In genomic region chr15:103338829-103339165, GRCm38 (mm10) we compare ENCODE assay signal across 8 mouse cellular contexts. TPM values are rescaled to one million over a fixed set of nuclear protein-coding genes. Genes with fewer than 3 reads are reported as not detected.
DNase-seq lines count a peak whose midpoint lies in the region; ATAC-seq and TF ChIP-seq lines count a peak whose summit lies in the region.

No protein-coding gene starts in this region.

- peak overlapping the region; percentile 64 for H3K4me3 ChIP-seq in heart, embryonic 16.5 days (ENCODE audit: low read length)
- H3K4me3 ChIP-seq in bone marrow macrophage, adult 2 months (ENCODE audit: insufficient read depth, low read length) = 0 out of 2 replicates have a peak overlapping the region, but pooled peaks have one; percentile 67
- peak overlapping the region; percentile 50 for H3K4me3 ChIP-seq in hindbrain, embryonic 11.5 days (ENCODE audit: low read depth, low read length)
- peak overlapping the region; percentile 64 for H3K4me3 ChIP-seq in midbrain, embryonic 10.5 days

- no peak for TF ChIP-seq CTCF in bone marrow macrophage, adult 2 months (IDR thresholded peaks at IDR 0.05; ENCODE audit: low read depth, low read length)

- no peak for TF ChIP-seq POLR2A in bone marrow macrophage, adult 2 months (IDR thresholded peaks at IDR 0.05; ENCODE audit: borderline replicate concordance, low read depth, low read length)

- no peak overlapping the region for H3K9ac ChIP-seq in heart, embryonic 16.5 days (ENCODE audit: low read length)
- H3K9ac ChIP-seq in hindbrain, embryonic 11.5 days (ENCODE audit: low read depth, low read length) = no peak overlapping the region

- peaks cover 38% of the 10 kb centered on the region for H3K27me3 ChIP-seq in heart, embryonic 16.5 days (ENCODE audit: control insufficient read depth, insufficient read depth, low read length)
- peaks cover 9% of the 10 kb centered on the region for H3K27me3 ChIP-seq in hindbrain, embryonic 11.5 days (ENCODE audit: control insufficient read depth, insufficient read depth, low read length)
- H3K27me3 ChIP-seq in midbrain, embryonic 10.5 days (ENCODE audit: low read depth, poor library complexity, severe bottlenecking) = peaks cover 57% of the 10 kb centered on the region

- ATAC-seq in heart, embryonic 16.5 days (replicated peaks; ENCODE audit: extremely low read depth, insufficient read depth, low FRiP score) = no peak
- no peak for ATAC-seq in hindbrain, embryonic 11.5 days (ENCODE audit: low FRiP score)
- no peak for ATAC-seq in erythroid progenitor cell, adult 5-6 weeks (replicated peaks; ENCODE audit: low FRiP score, poor library complexity, severe bottlenecking)

- no peak for DNase-seq in heart, adult 8-10 months (ENCODE audit: low spot score)
- DNase-seq in hindbrain, embryonic 11.5 days (ENCODE audit: low spot score) = no peak
- no peak for DNase-seq in midbrain, embryonic 10.5 days (ENCODE audit: low spot score)
- no peak for DNase-seq in right cerebral cortex, adult 2 months (ENCODE audit: low spot score in 2 of 2)
- no peak for DNase-seq in natural killer cell, adult 2 months (ENCODE audit: low spot score in 2 of 2)

- no peak overlapping the region; the same call in 1 of the 2 replicates for H3K4me2 ChIP-seq in heart, embryonic 16.5 days (ENCODE audit: low read depth, low read length)
- peak overlapping the region; percentile 88 for H3K4me2 ChIP-seq in hindbrain, embryonic 11.5 days (replicated peaks; ENCODE audit: low read depth, low read length)

- WGBS in heart, embryonic 16.5 days = 59% methylated on average over 4 of the region's 4 CpGs
- WGBS in hindbrain, embryonic 11.5 days = 39% methylated on average over 4 of the region's 4 CpGs
- 32% methylated on average over 4 of the region's 4 CpGs for WGBS in midbrain, embryonic 10.5 days

- no peaks in the 10 kb centered on the region for H3K9me3 ChIP-seq in heart, embryonic 16.5 days (replicated peaks; ENCODE audit: control insufficient read depth, low read length)
- H3K9me3 ChIP-seq in hindbrain, embryonic 11.5 days (ENCODE audit: control insufficient read depth, low read length) = no peaks in the 10 kb centered on the region
- no peaks in the 10 kb centered on the region for H3K9me3 ChIP-seq in midbrain, embryonic 10.5 days (replicated peaks)

- peaks cover 19% of the 10 kb centered on the region for H3K4me1 ChIP-seq in heart, embryonic 16.5 days (ENCODE audit: control insufficient read depth, insufficient read depth, low read length)
- H3K4me1 ChIP-seq in bone marrow macrophage, adult 2 months (ENCODE audit: control insufficient read depth, insufficient read depth, low read length) = peaks cover 35% of the 10 kb centered on the region
- 0 out of 2 replicates have a peak, but pooled peaks cover 2% of the 10 kb centered on the region for H3K4me1 ChIP-seq in hindbrain, embryonic 11.5 days (replicated peaks; ENCODE audit: control insufficient read depth, insufficient read depth, low read length)
- H3K4me1 ChIP-seq in midbrain, embryonic 10.5 days = peaks cover 82% of the 10 kb centered on the region

- no peak overlapping the region for H3K27ac ChIP-seq in heart, embryonic 16.5 days (ENCODE audit: low read length)
- no peak overlapping the region for H3K27ac ChIP-seq in bone marrow macrophage, adult 2 months (ENCODE audit: insufficient read depth, low read depth, low read length)
- no peak overlapping the region for H3K27ac ChIP-seq in hindbrain, embryonic 11.5 days (ENCODE audit: low read depth, low read length)
- H3K27ac ChIP-seq in midbrain, embryonic 10.5 days (replicated peaks) = peak overlapping the region; percentile 60

- H3K36me3 ChIP-seq in heart, embryonic 16.5 days (ENCODE audit: control insufficient read depth, insufficient read depth) = no peaks in the 10 kb centered on the region; the same call in 1 of the 2 replicates
- no peaks in the 10 kb centered on the region for H3K36me3 ChIP-seq in hindbrain, embryonic 11.5 days (ENCODE audit: control insufficient read depth, insufficient read depth, low read length)
- peaks cover under 1% of the 10 kb centered on the region; the same call in 1 of the 2 replicates for H3K36me3 ChIP-seq in midbrain, embryonic 10.5 days

RNA-seq across cellular contexts. Expression of gene Zfp385a, which starts 1.1 kb away (rescaled TPM):
- 6.5 and 7.5 TPM in 2 replicates for polyA plus RNA-seq in heart, embryonic 16.5 days (2015; fragmentation: Nextera tagmentation; extraction: Ambion mirVana)
- 1 to 10 TPM; 6.7 to 9.5 (median 8.8) TPM for total RNA-seq in heart, adult 8-10 months (2022)
- polyA plus RNA-seq in bone marrow macrophage, adult 2 months (2012; ENCODE audit: insufficient read depth, insufficient read length, missing spikeins) = 73.0 and 86.1 TPM in 2 replicates
- 19.7 and 22.2 TPM in 2 replicates for polyA plus RNA-seq in hindbrain, embryonic 11.5 days (2014; fragmentation: Nextera tagmentation; extraction: Ambion mirVana)
- polyA plus RNA-seq in midbrain, embryonic 10.5 days (2016; fragmentation: Nextera tagmentation; extraction: Ambion mirVana) = 24.3 and 25.5 TPM in 2 replicates
- total RNA-seq in erythroid progenitor cell, adult 5-6 weeks (2015; ENCODE audit: low replicate concordance) = 4.2 and 6.5 TPM in 2 replicates
- total RNA-seq in erythroid progenitor cell, adult 5-6 weeks (2017; ENCODE audit: low replicate concordance) = 0.30 and 0.77 TPM in 2 replicates

RNA-seq across cellular contexts. Expression of gene Itga5, which starts 27.8 kb away (rescaled TPM):
- 64.0 and 72.7 TPM in 2 replicates for polyA plus RNA-seq in heart, embryonic 16.5 days (2015; fragmentation: Nextera tagmentation; extraction: Ambion mirVana)
- total RNA-seq in heart, adult 8-10 months (2022) = 10 to 100 TPM; 27.8 to 40.2 (median 33.7) TPM
- polyA plus RNA-seq in bone marrow macrophage, adult 2 months (2012; ENCODE audit: insufficient read depth, insufficient read length, missing spikeins) = 34.0 and 37.3 TPM in 2 replicates
- 16.4 and 20.0 TPM in 2 replicates for polyA plus RNA-seq in hindbrain, embryonic 11.5 days (2014; fragmentation: Nextera tagmentation; extraction: Ambion mirVana)
- 26.1 and 26.4 TPM in 2 replicates for polyA plus RNA-seq in midbrain, embryonic 10.5 days (2016; fragmentation: Nextera tagmentation; extraction: Ambion mirVana)
- 2.2 and 5.0 TPM in 2 replicates for total RNA-seq in erythroid progenitor cell, adult 5-6 weeks (2015; ENCODE audit: low replicate concordance)
- 0.15 and 0.39 TPM in 2 replicates for total RNA-seq in erythroid progenitor cell, adult 5-6 weeks (2017; ENCODE audit: low replicate concordance)

RNA-seq across cellular contexts. Expression of gene Gpr84, which starts 28.4 kb away (rescaled TPM):
- 0.19 TPM in 1 of 2 replicates, not detected in the other for polyA plus RNA-seq in heart, embryonic 16.5 days (2015; fragmentation: Nextera tagmentation; extraction: Ambion mirVana)
- total RNA-seq in heart, adult 8-10 months (2022) = not detected
- polyA plus RNA-seq in bone marrow macrophage, adult 2 months (2012; ENCODE audit: insufficient read depth, insufficient read length, missing spikeins) = 1.4 and 2.7 TPM in 2 replicates
- polyA plus RNA-seq in hindbrain, embryonic 11.5 days (2014; fragmentation: Nextera tagmentation; extraction: Ambion mirVana) = 0.11 and 0.34 TPM in 2 replicates
- polyA plus RNA-seq in midbrain, embryonic 10.5 days (2016; fragmentation: Nextera tagmentation; extraction: Ambion mirVana) = 0.32 and 0.47 TPM in 2 replicates
- total RNA-seq in erythroid progenitor cell, adult 5-6 weeks (2015; ENCODE audit: low replicate concordance) = 0.72 TPM in 1 of 2 replicates, not detected in the other
- total RNA-seq in erythroid progenitor cell, adult 5-6 weeks (2017; ENCODE audit: low replicate concordance) = 3.9 TPM in 1 of 2 replicates, not detected in the other
